Mouse (Mus musculus) liver, adult (tissue): ENCODE data around the gene Mtrf1l.

ENCODE experiments used
- GATA4 ChIP-seq: IDR thresholded peaks from 2 replicates; pipeline ENCODE4 v1.6.1; 2014; ENCODE audit warnings: mild to moderate bottlenecking, low read length; ENCODE audit not compliant: insufficient replicate concordance

Mtrf1l gene

DNA sequence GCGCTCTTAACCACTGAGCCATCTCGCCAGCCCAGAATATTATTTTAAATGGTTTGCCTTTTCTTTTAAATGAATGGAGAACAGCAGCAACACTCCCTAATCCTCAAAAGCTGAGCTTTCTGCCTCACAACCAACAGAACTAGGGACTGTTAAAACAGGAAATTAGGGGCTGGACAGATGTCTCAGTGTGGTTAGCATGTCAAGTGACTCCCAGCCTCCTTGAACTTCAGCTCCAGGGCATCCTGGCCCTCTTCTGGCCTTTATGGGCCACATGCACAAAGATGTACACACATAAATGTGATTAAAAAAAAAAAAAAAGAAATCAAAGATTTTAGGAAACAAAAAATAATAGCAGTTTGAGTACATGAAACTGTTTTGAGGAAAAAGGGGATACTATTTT is 7.7 kb downstream of the Mtrf1l start:
- no peak for TF ChIP-seq GATA4

- no peak for TF ChIP-seq GATA4
Observed at GRCm38 (mm10) chr10:5813724-5814123, 10.0 kb downstream of the Mtrf1l start.

- no peak for TF ChIP-seq GATA4
Observed at GRCm38 (mm10) chr10:5807683-5808082, 16.0 kb downstream of the Mtrf1l start.

- no peak for TF ChIP-seq GATA4
Observed at GRCm38 (mm10) chr10:5806996-5807395, 16.7 kb downstream of the Mtrf1l start.

DNA sequence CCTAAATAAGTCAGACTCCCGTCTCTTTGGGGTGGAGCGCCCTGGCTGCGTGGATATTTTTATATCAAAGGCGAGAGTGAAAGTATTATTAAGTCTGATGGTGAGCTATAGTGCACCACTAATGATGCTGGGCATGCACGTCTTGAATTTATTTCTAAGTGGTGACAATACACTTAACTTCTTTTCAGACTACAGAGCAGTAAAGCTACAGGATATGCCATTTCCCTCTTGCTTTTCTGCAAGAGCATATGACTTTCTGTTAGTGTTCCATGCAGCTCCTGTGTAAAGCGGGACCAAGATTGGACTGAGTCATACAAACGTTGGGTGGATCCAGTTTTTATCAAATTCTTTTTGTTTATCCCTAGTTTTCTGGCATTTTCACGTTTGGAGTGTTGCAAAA is 17.3 kb downstream of the Mtrf1l start:
- TF ChIP-seq GATA4: no peak

DNA sequence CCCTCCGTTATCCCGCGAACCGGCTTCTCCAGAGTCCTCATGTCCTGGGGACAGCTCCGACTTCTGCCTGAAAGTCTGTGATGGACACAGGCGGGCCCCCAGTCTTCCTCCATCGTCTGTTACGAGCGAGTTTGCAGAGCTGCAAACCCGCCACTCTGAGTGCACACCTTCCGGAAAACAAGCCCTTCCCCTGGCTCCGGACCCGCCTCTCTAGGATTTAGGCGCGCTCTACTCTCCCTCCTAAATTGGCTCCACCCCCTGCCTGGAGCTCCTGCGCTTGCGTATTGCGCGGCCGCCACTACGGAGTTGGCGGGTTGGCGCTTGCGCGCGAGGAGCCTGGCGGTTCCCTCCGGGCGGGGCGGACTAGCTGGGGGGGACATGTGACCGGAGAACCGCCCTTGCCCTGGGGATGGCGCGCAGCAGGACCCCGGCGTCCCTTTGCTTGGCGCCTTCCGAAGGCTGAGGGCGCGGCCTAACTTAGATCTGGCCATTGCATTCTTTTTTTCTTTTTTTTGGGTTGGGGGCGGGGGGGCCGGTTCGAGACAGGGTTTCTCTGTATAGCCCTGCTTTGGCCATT is 17.9 kb downstream of the Mtrf1l start:
- TF ChIP-seq GATA4: peak; percentile 16; the same call in 1 of the 2 replicates

GRCm38 (mm10) chr10:5805243-5805730 is 18.4 kb downstream of the Mtrf1l start, which contains the start of gene Fbxo5:
Fbxo5 (minus strand) TSS chr10:5805600.
- no peak for TF ChIP-seq GATA4

DNA sequence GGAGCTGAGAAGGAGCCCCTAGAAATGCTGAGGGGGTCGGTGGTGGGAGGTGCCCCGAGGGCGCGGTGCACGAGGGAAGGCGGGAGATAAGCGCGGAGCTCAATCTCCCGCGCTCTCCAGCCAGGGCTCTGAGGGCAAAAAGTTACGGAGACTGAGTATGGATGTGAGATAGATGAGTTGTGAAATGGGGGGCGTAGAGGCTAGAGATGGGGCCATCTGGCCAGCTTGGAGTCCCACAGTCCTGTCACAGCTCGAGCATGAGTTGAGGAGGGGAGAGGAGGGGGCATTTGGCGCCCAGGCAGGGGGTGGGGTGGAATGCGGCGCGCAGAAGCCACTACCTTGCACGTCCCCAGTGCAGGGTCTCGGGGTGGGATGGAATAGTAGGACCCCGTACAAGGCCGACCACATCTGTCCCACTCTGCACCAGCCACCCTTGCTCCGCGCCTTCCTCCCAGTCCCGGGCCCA is 19.0 kb downstream of the Mtrf1l start:
- TF ChIP-seq GATA4: no peak

GRCm38 (mm10) chr10:5803739-5804138 is 20.0 kb downstream of the Mtrf1l start:
- no peak for TF ChIP-seq GATA4

- TF ChIP-seq GATA4: no peak
Observed at GRCm38 (mm10) chr10:5802866-5803265, 20.8 kb downstream of the Mtrf1l start.

- TF ChIP-seq GATA4: no peak
Observed at GRCm38 (mm10) chr10:5800490-5800889, 23.2 kb downstream of the Mtrf1l start.

GRCm38 (mm10) chr10:5798069-5798468 is 25.6 kb downstream of the Mtrf1l start:
- no peak for TF ChIP-seq GATA4

- no peak for TF ChIP-seq GATA4
Observed at GRCm38 (mm10) chr10:5790657-5791056, 33.1 kb downstream of the Mtrf1l start.

DNA sequence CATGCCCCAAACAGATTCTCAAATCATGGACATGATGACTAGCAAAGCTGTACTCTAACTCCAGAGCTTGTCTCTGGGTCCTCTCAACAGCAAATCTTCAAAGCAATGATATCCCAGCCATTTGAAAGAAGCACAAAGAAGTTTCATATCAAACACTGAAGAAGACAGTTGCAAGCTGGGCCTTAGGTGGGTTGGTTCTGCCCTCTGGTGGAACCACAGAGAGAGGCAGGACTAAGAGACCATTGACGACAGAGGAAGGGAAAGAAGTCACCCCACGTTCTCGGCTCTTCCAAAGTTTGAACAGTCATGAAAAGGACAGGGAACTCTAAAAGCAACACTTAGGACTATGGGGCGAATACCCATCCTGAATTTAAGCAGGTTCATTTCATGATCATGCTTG is 36.8 kb downstream of the Mtrf1l start:
- no peak for TF ChIP-seq GATA4
